Mouse (Mus musculus) right cerebral cortex, adult 2 months (tissue): ENCODE data around the gene Lrp1.
A peak's percentile ranks its signal among the peaks of the same experiment; 100 is the strongest.

ENCODE experiments used
- DNase-seq, 2 experiments: peaks; one replicate each; pipeline ENCODE4 v3.0.0; 2021 to 2022; ENCODE audit warnings: low spot score in 2 of 2

Gene Lrp1

DNA sequence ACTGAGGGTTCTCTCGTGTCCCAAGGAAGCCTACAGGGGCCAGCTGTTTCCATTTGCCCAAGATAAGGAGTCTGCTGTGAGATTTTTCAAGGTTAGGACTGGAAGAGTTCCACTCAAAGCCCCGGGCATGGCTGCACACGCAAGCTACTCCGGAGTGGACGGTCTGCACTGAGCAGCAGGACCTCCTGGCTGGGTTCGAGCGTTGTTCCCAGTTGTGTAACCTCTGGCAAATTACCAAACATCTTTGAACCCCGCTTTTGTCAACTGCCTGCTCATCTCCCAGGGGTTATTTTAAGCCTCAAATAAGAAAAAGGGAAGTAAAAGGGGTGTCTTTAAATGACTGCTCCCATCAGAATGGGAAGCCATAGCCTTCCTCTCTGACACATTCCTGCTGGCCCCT lies 26.5 kb downstream of the Lrp1 start:
- DNase-seq = no peak

- DNase-seq = no peak
Observed at GRCm38 (mm10) chr10:127592850-127593249, 28.1 kb downstream of the Lrp1 start.

DNA sequence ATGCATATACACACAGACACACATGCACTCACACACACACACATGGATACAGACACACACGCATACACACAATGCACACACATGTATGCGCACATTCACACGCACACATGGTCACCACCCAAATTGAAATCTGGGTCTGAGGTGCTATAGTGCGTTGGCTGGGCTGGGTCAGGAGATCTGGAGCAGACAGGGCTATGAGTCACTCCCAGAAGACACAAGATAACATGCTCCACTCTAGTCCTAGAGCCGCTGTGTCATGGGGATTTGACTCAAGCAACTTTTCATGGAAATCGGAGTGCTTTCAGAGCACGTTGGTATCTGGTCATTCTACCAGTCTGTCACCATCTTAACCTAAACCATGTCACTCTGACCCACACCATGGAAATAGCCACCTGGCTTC lies 28.5 kb downstream of the Lrp1 start:
- no peak for DNase-seq

GRCm38 (mm10) chr10:127591514-127591913 lies 29.4 kb downstream of the Lrp1 start:
- DNase-seq = no peak

- no peak for DNase-seq
Observed at GRCm38 (mm10) chr10:127590831-127591451, 30.0 kb downstream of the Lrp1 start.

- no peak for DNase-seq
Observed at GRCm38 (mm10) chr10:127590256-127590655, 30.7 kb downstream of the Lrp1 start.

GRCm38 (mm10) chr10:127587776-127588175 lies 33.2 kb downstream of the Lrp1 start:
- no peak for DNase-seq

DNA sequence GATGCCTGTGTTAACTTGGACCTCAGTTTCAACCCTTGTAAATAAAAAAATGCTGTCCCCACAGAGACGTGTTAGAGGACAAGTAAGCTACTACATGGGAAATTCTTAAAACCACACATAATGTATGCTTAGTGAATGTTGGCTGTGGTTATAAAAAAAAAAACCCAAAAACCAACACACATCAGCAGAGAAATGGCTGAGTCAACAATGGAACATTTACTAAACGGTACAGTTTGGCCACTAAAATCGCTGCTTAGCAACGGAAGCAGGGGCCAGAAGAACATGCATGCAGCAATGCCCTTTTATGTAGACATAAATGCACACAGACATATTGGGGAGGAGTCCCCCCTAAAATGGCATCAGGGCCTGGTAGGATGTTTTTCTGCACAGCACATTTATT lies 34.7 kb downstream of the Lrp1 start:
- DNase-seq = no peak

GRCm38 (mm10) chr10:127585598-127585997 lies 35.4 kb downstream of the Lrp1 start:
- DNase-seq = no peak

DNA sequence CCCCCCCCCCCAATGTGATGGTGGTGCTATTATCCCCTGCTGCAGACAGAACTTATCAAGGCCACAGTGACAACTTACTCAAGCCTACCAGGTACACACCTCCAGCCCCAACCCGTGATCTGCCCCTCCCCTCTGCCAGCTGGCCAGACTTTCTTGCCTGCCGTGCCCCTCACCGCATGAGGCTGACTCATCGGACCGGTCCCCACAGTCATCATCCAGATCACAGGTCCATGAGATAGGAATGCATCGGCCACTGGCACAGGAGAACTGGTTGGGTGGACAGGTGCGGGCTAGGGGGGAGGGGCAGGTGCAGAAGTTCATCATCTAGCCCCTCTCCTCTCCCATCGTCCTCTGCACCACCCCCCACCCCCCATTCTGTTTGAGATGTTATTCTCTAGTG lies 37.3 kb downstream of the Lrp1 start:
- DNase-seq = no peak

GRCm38 (mm10) chr10:127581291-127581690 lies 39.7 kb downstream of the Lrp1 start:
- no peak for DNase-seq

GRCm38 (mm10) chr10:127577982-127578381 lies 43.0 kb downstream of the Lrp1 start:
- DNase-seq = no peak

DNA sequence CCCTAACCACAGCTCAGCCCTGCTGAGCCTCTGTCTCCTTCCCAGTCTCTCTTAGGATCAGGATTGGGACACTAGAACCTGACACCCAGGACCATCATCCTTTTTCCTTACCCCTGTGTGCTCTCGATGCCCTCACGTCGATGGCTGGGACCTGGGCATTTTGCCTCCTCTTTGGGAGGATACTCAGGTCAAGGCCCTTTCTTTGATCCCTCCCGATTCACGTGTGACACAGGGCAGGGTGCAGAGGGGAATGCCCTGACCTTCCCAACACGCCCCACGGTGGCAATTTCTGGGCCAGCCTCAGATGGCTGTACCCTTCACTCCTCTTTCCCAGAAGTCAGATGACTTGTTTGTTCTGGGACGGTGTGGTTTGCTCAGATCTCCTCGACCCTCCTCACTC lies 43.8 kb downstream of the Lrp1 start:
- no peak for DNase-seq

DNA sequence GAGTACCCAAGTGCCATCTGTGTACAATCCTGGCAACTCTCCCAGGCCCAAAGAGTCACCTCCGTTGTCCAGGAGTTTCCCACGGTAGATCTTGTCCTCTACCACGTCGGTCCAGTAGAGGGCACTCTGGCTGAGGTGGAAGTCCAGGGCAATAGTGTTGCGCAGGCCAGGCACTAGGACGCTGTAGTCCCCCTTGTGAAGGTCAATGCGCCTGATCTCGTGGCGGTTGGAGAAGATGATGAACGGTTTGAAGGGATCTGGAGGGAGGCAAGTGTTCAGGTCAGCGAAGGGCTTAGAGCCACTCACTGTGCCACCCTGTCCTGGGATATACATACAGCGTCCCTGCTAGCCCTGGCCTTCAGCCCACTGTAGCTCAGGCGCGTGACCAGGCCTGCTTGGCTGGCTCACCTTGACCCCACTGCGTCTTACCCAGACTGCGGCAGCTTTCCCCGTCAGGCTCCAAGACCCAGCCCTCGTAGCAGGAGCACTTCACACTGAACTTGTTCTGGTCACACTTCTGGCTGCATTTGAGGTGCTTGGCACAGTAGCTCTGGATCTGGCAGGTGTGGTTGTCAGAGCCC lies 44.5 kb downstream of the Lrp1 start:
- DNase-seq = peak; percentile 58 to 69

GRCm38 (mm10) chr10:127575741-127576140 lies 45.2 kb downstream of the Lrp1 start:
- DNase-seq = no peak

DNA sequence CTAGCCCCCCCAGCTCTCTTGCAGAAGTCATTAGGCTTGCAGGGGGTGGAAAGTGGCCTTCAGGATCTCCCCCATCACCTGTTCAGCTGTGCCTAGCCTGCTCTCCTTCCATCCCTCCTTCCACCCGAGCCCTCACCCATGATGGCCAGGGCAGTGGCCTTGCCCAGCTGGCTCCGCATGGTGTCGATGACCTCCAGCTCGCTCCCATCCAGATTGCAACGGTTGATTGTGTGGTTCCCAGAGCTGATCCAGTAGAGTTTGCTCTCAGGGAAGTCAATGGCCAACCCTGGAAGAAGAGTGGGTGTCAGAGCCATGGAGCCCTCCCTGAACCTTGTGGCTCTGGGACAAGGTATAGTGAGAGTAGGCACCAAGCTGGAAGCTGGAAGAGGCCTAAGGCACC lies 48.7 kb downstream of the Lrp1 start:
- no peak for DNase-seq

DNA sequence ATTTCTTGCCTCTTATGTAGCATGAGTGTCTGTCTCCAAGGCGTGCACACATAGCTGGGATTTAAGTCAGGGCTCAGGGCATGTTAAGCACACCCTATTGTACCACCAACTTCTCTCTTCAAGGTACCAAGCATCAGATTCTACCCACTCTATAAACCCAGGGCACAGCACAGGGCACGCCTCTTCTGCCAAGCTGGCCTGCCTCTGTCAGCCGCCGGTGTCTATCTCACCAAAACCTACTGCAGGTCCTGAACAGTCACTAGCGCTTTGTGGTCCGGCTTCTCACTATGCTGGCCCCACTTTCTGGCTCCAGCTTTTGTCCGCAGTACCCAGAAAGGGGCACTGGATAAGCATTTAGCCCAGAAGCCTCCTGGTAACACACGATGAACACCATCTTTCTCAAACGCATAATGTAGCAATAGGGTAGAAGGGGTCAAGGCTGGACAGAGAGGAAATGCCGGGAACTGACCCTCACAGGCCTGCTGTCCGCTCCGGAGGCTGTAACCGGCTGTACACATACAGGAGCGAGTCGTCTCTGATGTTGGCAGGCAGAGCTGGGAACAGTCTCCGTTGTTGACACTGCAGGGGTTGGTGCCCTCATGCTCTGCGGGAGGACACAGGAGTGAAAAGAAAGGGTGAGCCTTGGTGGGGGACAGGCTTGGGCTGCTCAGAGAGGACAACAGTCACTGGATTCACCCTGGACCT lies 49.9 kb downstream of the Lrp1 start:
- DNase-seq = no peak

DNA sequence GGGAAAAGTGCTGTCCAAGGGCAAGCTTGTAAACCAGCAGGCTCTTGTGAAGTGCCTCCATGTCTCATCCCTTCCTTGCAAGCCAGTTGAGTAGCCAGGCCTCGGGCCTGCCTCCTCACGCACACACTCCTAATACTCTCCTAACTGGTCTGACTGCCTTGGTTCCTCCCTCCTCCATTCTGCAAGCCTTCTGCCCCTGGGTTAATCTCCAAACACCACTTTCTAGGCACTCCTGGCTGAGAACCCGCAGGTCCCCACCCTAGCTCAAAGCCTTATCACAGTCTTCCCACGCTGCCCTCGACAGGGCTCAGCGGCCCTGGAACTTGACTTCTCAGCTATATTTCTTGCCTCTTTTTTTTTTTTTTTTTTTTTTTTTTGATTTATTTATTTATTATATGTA lies 50.6 kb downstream of the Lrp1 start:
- no peak for DNase-seq

- peak; percentile 69 to 70 for DNase-seq
Observed at GRCm38 (mm10) chr10:127569450-127569849, 51.5 kb downstream of the Lrp1 start.

DNA sequence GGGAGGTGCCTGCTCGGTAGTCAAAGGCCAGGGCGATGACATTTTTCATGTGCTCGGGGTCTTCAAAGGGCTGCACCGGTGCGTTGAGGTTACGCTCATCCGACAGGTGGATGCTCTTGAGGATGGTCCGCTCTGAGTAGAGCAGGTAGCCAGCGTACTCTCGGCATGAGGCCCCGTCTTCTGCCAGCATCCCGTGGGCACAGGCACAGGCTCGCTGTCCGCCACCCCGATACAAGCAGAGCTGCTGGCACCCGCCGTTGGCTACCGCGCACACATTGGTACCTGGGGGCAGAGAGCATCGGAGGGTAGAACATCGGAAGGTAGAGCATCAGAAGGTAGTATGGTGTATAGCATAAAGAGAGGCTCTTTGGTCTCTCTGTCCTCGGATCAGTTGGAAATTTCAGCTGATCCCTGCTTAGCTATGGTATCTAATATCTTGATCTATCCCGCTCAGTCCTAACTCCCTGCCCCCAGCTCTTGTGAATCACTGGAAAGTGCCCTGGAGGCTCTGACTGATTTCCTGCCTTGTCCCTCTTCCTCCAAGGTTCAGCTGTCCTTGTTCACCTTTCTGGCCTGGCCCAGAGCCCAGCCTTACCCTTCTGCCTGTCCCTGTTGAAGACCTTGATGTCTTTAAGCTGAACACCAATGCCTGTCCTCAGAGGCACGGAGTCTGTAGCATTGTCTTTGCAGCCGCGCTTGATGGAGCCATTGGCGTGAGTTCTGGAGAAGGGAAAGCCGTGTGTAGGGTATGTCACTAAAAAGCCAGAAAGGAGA lies 54.2 kb downstream of the Lrp1 start:
- DNase-seq = no peak

DNA sequence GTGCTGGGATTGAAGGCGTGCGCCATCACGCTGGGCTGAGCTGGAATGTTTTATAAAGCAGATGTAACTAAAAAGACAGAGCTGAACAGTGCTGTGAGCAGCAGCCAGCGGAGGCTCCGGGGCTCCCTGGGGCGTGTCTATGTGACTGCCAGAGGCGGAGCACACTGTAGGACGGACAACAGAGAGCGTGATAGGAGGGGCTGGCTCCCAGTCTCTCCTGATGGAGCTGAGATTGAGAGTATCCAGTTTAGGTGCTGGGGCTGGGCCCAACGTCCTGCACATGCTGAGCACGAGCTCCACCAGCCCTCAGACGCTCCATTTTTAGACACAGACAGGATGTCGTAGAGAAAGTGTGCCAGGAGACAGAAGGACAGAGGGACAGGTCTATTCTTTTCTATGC lies 56.6 kb downstream of the Lrp1 start:
- peak in 1 of 2 experiments; percentile 33 for DNase-seq

DNA sequence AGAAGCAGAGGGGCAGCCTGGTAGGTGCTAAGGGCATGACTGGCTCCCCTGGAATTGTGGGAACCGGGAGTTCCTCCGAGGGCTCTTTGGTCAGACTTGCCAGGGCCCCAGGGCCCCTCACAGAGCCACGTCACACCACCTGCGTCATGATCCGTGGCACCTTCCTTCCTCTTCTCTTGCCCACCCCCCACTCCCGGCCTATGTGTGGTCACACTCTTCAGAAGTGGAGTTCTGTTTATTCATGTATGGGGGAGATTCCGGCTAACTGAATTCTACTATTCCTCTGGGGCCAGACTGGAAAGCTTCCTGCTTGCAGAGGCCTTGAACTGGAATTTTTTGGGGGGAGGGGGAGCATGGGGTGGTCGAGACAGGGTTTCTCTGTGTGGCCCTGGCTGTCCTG lies 57.1 kb downstream of the Lrp1 start:
- DNase-seq = no peak

- no peak for DNase-seq
Observed at GRCm38 (mm10) chr10:127561145-127561544, 59.8 kb downstream of the Lrp1 start.
